9 mouse cellular contexts compared by ENCODE assay signal in the genomic region with DNA sequence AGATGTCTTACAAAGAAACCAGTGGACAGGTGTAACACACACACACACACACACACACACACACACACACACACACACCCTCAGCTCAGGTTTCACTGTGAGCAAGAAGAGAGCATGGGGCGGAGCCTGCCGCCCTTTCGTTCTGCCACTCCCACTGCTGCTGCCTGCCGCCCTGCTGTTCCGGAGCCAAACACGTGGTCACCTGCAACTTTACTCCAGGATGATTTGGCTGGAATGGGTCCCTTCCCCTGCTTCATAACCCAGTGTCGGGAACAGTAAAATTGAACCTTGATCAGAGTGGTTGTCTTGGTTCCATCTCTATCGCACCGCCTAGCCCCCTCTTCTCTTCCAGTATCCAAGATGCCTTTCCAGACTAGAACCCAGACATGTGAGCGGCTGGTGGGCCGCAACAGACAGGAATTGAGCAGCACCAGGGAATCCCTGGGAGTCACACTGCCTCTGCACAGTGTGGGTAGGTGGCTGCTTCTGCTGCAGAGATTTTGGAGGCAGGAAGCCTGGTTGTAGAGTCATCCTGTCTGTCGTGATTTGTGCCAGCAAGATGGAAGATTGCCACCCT. TPM values are rescaled to one million over a fixed set of nuclear protein-coding genes. Genes with fewer than 3 reads are reported as not detected.
DNase-seq lines count a peak whose midpoint lies in the region; ATAC-seq and TF ChIP-seq lines count a peak whose summit lies in the region.
"Had no signal": no experiment of that assay in that cellular context is flagged by ENCODE, and none has a peak within 500 bp of the region (broad histone marks: within the 10 kb centered on the region; RNA-seq: fewer than 3 reads in every experiment).

No protein-coding gene starts in this region.

- H3K27me3 ChIP-seq in embryonic facial prominence, embryonic 12.5 days = peaks cover 5% of the 10 kb centered on the region; the same call in 1 of the 2 replicates
- no peaks in the 10 kb centered on the region for H3K27me3 ChIP-seq in hindbrain, embryonic 10.5 days (ENCODE audit: insufficient read depth, poor library complexity, severe bottlenecking)
- peaks cover 9% of the 10 kb centered on the region for H3K27me3 ChIP-seq in midbrain, embryonic 10.5 days (ENCODE audit: low read depth, poor library complexity, severe bottlenecking)

- ATAC-seq in embryonic facial prominence, embryonic 12.5 days (ENCODE audit: insufficient number of reproducible peaks, insufficient read depth, low FRiP score, low TSS enrichment) = no peak
- no peak for ATAC-seq in megakaryocyte progenitor cell, adult 5-6 weeks (replicated peaks; ENCODE audit: poor library complexity)

- no peak overlapping the region for H3K9ac ChIP-seq in embryonic facial prominence, embryonic 12.5 days

- no peak overlapping the region for H3K4me3 ChIP-seq in embryonic facial prominence, embryonic 12.5 days
- 0 out of 2 replicates have a peak overlapping the region, but pooled peaks have one; percentile 11 for H3K4me3 ChIP-seq in hindbrain, embryonic 10.5 days
- H3K4me3 ChIP-seq in layer of hippocampus, adult 2 months = no peak overlapping the region; the same call in 1 of the 2 replicates
- peak overlapping the region; percentile 30 for H3K4me3 ChIP-seq in midbrain, embryonic 10.5 days

- no peak overlapping the region for H3K27ac ChIP-seq in embryonic facial prominence, embryonic 12.5 days
- H3K27ac ChIP-seq in hindbrain, embryonic 10.5 days = no peak overlapping the region; the same call in 1 of the 2 replicates
- H3K27ac ChIP-seq in layer of hippocampus, adult 2 months = no peak overlapping the region
- no peak overlapping the region for H3K27ac ChIP-seq in midbrain, embryonic 10.5 days (replicated peaks)
- H3K27ac ChIP-seq: macrophage had no signal

- H3K36me3 ChIP-seq in embryonic facial prominence, embryonic 12.5 days = no peaks in the 10 kb centered on the region
- H3K36me3 ChIP-seq in hindbrain, embryonic 10.5 days = no peaks in the 10 kb centered on the region
- H3K36me3 ChIP-seq in midbrain, embryonic 10.5 days = no peaks in the 10 kb centered on the region

- WGBS in embryonic facial prominence, embryonic 12.5 days = 20% methylated on average over 12 of the region's 12 CpGs
- WGBS in hindbrain, embryonic 10.5 days = 35% methylated on average over 12 of the region's 12 CpGs
- 32% methylated on average over 12 of the region's 12 CpGs for WGBS in midbrain, embryonic 10.5 days

- peak overlapping the region; percentile 37 for H3K4me2 ChIP-seq in embryonic facial prominence, embryonic 12.5 days (replicated peaks)

- peak; percentile 45 for DNase-seq in testis, postnatal 10 days (ENCODE audit: low spot score)
- DNase-seq in testis, postnatal 14 days (ENCODE audit: low spot score) = no peak
- peak; percentile 30 for DNase-seq in hindbrain, embryonic 10.5 days (ENCODE audit: low spot score)
- DNase-seq in layer of hippocampus, adult 2 months (ENCODE audit: low spot score in 2 of 2) = peak; percentile 56 to 67
- no peak for DNase-seq in midbrain, embryonic 10.5 days (ENCODE audit: low spot score)
- peak; percentile 13 for DNase-seq in thymus, postnatal 4 days

- TF ChIP-seq CTCF in layer of hippocampus, adult 2 months (conservative IDR thresholded peaks at IDR 0.05) = no peak

- no peaks in the 10 kb centered on the region for H3K9me3 ChIP-seq in embryonic facial prominence, embryonic 12.5 days
- 0 out of 2 replicates have a peak, but pooled peaks cover 2% of the 10 kb centered on the region for H3K9me3 ChIP-seq in hindbrain, embryonic 10.5 days
- peaks cover 5% of the 10 kb centered on the region; the same call in 1 of the 2 replicates for H3K9me3 ChIP-seq in midbrain, embryonic 10.5 days (replicated peaks)

- H3K4me1 ChIP-seq in embryonic facial prominence, embryonic 12.5 days = 0 out of 2 replicates have a peak, but pooled peaks cover 5% of the 10 kb centered on the region
- H3K4me1 ChIP-seq in hindbrain, embryonic 10.5 days (replicated peaks) = peaks cover 8% of the 10 kb centered on the region
- 0 out of 2 replicates have a peak, but pooled peaks cover 5% of the 10 kb centered on the region for H3K4me1 ChIP-seq in midbrain, embryonic 10.5 days

RNA-seq across cellular contexts. Expression of a gene that starts 59.4 kb away (rescaled TPM):
- 58.7 and 67.1 TPM in 2 replicates for polyA plus RNA-seq in embryonic facial prominence, embryonic 12.5 days (2016; fragmentation: Nextera tagmentation; extraction: Ambion mirVana)
- polyA plus RNA-seq in hindbrain, embryonic 10.5 days (2016; fragmentation: Nextera tagmentation; extraction: Ambion mirVana) = 42.7 and 49.1 TPM in 2 replicates
- 10 to 100 TPM; 69.1 to 82.3 TPM for total RNA-seq in layer of hippocampus, adult 2 months (2021)
- 33.1 and 38.5 TPM in 2 replicates for polyA plus RNA-seq in midbrain, embryonic 10.5 days (2016; fragmentation: Nextera tagmentation; extraction: Ambion mirVana)
- 27.2 and 29.3 TPM in 2 replicates for total RNA-seq in megakaryocyte progenitor cell, adult 5-6 weeks (2015)
- total RNA-seq in megakaryocyte progenitor cell, adult 5-6 weeks (2017) = 17.5 and 18.1 TPM in 2 replicates

Comparison
In these comparisons a context has a peak if more than half of its experiments do, and no peak if none do; other contexts are left out.
1. DNase-seq: peak in testis, postnatal 10 days (single experiment), hindbrain, embryonic 10.5 days (single experiment), layer of hippocampus, adult 2 months (2 of 2) and thymus, postnatal 4 days (single experiment); none in testis, postnatal 14 days (single experiment) and midbrain, embryonic 10.5 days (single experiment).
2. H3K4me3 ChIP-seq: peak in hindbrain, embryonic 10.5 days (single experiment) and midbrain, embryonic 10.5 days (single experiment); none in embryonic facial prominence, embryonic 12.5 days (single experiment) and layer of hippocampus, adult 2 months (single experiment).